Mouse (Mus musculus): ENCODE data around the gene Gmnc. TPM values are rescaled to one million over a fixed set of nuclear protein-coding genes. Genes with fewer than 3 reads are reported as not detected.

Gene Gmnc
- not detected for total RNA-seq (2023)

DNA sequence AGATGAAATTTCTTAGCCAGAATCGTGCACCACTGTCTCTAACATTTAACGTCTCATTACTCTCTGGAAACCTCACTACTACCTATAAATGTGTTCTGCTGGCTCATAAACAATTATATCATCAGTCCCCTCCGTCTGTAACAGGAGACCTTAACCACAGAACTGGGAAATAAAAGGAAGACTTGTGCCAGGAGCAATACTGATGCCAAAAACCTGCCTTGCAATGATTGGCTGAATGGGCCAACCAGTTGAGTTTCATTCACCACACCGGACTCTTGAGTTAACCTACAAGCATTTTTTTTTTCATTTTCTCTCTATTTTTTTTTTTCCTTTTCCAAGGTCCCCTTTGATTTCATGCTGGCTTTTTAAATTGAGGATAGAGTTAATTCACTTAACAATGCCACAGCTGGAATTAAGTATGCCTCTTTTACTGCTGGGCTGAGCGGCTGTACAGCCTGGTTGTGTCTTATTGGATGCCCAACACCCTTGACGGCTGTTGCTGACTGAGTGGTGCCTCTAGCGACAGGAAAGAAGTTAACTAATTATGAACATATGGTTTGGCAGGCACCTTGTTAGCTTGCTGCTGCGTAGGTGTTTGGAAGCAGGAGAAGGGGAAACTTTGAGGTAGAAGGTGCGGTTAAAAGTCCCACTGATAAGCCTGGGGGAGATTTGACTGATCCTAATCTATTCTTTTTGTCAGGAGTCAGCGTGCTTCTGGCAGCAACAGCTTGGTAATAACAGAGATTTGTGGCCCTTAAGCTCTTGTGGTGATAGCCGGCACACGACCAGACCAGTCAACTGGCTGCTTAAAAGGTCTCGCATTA lies at the start of gene Gmnc:
Gmnc (minus strand) TSS at position 176 of the 824 bp plus-strand sequence.

